ENCODE assay signal across 27 mouse cellular contexts in genomic region chr6:118779201-118779600, GRCm38 (mm10).
"Had no signal": no experiment of that assay in that cellular context is flagged by ENCODE, and none has a peak within 500 bp of the region (broad histone marks: within the 10 kb centered on the region; RNA-seq: fewer than 3 reads in every experiment).

No protein-coding gene starts in this region.

- H3K36me3 ChIP-seq: forebrain, embryonic 10.5 days; forebrain, embryonic 12.5 days; forebrain, embryonic 15.5 days had no signal

- ATAC-seq: forebrain, embryonic 13.5 days; forebrain, embryonic 14.5 days; forebrain, embryonic 15.5 days; forebrain, embryonic 16.5 days had no signal

- H3K27ac ChIP-seq: embryonic facial prominence, embryonic 10.5 days; embryonic facial prominence, embryonic 12.5 days; embryonic facial prominence, embryonic 13.5 days; embryonic facial prominence, embryonic 15.5 days; forebrain, embryonic 10.5 days; forebrain, embryonic 12.5 days; forebrain, embryonic 13.5 days; forebrain, embryonic 15.5 days; gastrocnemius, adult 2 months; heart, adult 2 months; heart, embryonic 10.5 days had no signal

- DNase-seq: cerebellum, adult 9-10 months; cerebellum, adult 9-11 months; cerebellum, postnatal 10 days; cerebellum, postnatal 14 days; cerebellum, postnatal 25 days; cerebellum, postnatal 36 days; embryo, embryonic 11 days; gastrocnemius, adult 2 months; gastrocnemius, postnatal 10 days; gastrocnemius, postnatal 14 days; gastrocnemius, postnatal 25 days; gastrocnemius, postnatal 36 days; heart, adult 11 months; heart, adult 18-20 months; heart, adult 2 months had no signal

- H3K9ac ChIP-seq: embryonic facial prominence, embryonic 12.5 days; embryonic facial prominence, embryonic 13.5 days; embryonic facial prominence, embryonic 15.5 days; forebrain, embryonic 12.5 days; forebrain, embryonic 13.5 days; forebrain, embryonic 15.5 days had no signal

- H3K4me2 ChIP-seq: embryonic facial prominence, embryonic 12.5 days; embryonic facial prominence, embryonic 13.5 days; embryonic facial prominence, embryonic 15.5 days; forebrain, embryonic 12.5 days; forebrain, embryonic 13.5 days; forebrain, embryonic 15.5 days had no signal

- H3K27me3 ChIP-seq: embryonic facial prominence, embryonic 12.5 days; embryonic facial prominence, embryonic 13.5 days; embryonic facial prominence, embryonic 15.5 days; forebrain, embryonic 12.5 days; forebrain, embryonic 13.5 days; forebrain, embryonic 15.5 days had no signal

- H3K4me3 ChIP-seq: embryonic facial prominence, embryonic 10.5 days; embryonic facial prominence, embryonic 12.5 days; embryonic facial prominence, embryonic 13.5 days; embryonic facial prominence, embryonic 15.5 days; erythroblast, embryonic 14.5 days; forebrain, embryonic 10.5 days; forebrain, embryonic 12.5 days; forebrain, embryonic 13.5 days; forebrain, embryonic 15.5 days; gastrocnemius, adult 2 months; heart, adult 2 months; heart, embryonic 10.5 days had no signal

- H3K4me1 ChIP-seq: embryonic facial prominence, embryonic 15.5 days; forebrain, embryonic 12.5 days; forebrain, embryonic 13.5 days had no signal

- H3K9me3 ChIP-seq: embryonic facial prominence, embryonic 13.5 days; embryonic facial prominence, embryonic 15.5 days; forebrain, embryonic 13.5 days; forebrain, embryonic 15.5 days; heart, embryonic 10.5 days had no signal
